Mouse (Mus musculus): ENCODE measurements around the gene Zfp235.

Zfp235 gene

DNA sequence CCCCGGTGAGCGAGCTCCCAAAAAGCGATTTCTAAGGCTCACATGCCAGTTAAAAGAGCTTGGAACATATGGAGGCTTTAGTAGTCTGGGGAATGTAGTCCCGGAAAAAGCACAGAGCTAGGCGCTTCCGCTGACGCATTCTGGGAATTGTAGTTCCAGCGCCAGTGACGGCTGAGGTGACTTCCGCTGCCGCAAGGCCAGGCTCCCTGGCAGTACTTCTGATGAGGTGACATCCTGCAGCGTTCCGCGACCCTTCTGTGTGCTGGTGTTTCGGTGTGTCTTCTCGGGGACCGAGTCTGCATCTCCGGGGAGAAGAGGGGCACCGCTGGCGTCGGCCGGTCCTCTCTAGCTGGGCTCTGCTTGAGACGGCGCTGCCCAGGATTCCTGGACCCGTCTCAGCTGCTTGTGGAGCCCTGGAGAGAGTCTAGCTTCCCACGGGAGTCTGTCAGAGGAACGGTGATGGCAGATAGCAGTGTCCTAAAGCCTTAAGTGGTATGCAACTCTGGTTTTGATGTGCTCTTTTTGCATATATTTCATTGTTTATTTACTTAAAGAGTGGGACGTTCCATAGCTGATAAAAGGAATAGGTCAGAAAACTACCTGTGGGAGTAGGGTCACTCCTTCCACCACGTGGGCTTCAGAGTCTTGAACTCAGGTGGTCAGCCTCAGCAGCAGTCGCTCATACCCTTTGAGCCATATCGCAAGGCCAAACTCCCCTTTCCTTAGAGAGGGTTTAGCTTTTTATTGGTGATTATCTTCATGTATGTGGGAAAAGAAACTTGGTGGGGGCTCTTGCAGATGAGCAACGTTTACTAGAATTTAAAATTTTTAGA is at the start of gene Zfp235:
Gene Zfp235 (plus strand): TSS at position 174 of the 833 bp plus-strand sequence.
- DNase-seq (ENCODE audit: low spot score in 2 of 2) = peak; percentile 82

DNA sequence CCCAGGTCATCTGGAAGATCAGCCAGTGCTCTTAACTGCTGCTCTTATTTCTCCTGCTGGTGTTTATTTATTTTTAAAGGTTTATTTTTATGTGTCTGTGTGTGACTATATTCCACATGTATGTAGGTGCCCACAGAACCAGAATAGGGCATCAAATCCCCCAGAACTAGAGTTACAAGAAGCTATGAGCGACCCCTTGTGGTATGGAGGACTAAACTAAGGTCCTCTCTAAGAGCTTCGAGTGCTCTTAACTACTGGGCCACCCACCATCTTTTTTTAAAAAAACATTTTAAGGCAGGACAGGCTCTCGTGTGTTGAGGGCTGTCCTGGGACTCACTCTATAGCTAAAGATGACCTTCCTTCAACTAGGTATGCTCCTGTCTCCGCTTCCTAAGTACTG is 47.1 kb upstream of the Zfp235 start:
- no peak for DNase-seq (ENCODE audit: low spot score in 2 of 2)

DNA sequence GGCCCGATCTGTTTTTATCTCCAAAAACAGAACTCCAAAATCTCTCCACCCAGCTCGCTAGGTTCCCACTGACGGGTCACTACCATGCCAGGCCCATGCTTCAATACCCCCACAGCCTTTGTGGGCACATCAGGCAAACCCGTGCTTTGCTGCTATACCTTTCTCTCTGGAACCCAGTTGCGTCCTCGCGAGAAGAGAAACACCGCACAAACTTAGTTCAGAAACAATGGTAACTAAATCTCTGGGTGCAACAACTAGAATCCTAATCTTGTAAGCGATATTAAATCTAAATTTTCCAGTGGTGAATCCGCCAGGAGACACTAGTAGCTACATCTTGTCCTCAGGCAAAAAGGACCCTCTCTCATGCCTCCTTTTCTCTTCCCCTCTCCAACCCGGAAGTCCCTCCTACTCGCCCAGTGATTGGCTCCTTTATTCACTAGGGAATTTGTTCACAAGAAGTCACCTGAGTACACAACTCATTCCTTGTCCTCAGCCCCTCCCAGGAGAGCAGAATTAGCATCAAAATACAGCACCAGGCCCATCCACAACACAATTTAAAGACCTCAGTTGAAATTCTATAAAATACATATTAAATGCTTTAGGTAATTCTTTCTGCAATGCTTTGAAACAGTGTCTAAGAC is 46.4 kb upstream of the Zfp235 start:
- peak in 1 of 2 experiments; percentile 2 for DNase-seq (ENCODE audit: low spot score in 2 of 2)

- DNase-seq (ENCODE audit: low spot score in 2 of 2) = no peak
Measured at GRCm38 (mm10) chr7:24104403-24104802, 29.6 kb upstream of the Zfp235 start.

GRCm38 (mm10) chr7:24105144-24105703 is 28.7 kb upstream of the Zfp235 start:
- DNase-seq (ENCODE audit: low spot score in 2 of 2) = no peak

GRCm38 (mm10) chr7:24110839-24111238 is 23.1 kb upstream of the Zfp235 start:
- no peak for DNase-seq (ENCODE audit: low spot score in 2 of 2)

DNA sequence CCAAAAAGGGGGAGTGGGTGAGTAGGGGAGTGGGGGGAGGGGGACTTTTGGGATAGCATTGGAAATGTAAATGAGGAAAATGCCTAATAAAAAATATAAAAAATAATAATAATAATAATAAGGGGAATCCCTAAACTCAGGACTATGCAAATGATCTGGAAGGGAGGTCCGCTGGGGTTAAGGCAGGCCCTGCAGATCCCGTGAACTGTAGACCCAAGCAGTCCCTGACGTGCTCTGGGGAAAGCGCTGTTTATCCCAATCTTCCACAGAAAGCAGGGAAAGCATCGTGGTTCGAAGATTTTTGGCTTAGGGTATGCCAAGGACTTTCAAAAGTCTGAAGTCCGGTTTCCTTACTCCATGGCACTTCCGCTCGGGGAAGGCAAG is 22.2 kb upstream of the Zfp235 start:
- DNase-seq (ENCODE audit: low spot score in 2 of 2) = no peak

GRCm38 (mm10) chr7:24112156-24112856 is 21.7 kb upstream of the Zfp235 start, which contains the start of gene Zfp112:
Gene Zfp112, plus strand, starts transcription at chr7:24112314.
- no peak for DNase-seq (ENCODE audit: low spot score in 2 of 2)

DNA sequence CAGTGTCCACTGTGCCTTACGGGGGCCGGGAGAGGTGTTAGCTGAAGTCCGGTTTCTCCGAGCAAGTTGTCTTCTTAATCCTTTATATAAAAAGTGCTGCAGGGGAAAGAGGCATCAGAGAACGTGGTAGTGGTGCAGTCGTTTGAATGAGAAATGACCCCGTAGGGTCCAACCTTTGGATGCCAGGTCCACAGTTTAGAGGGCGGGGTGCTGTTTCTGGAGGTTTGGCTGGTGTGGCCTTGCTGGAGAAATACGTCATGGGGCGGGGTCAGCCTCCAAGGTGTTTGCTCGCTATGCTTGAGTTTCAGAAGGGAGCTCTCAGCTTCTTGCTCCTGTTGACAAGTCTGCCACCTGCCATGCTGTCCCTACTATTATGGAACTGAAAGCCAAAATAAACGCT is 21.0 kb upstream of the Zfp235 start:
- no peak for DNase-seq (ENCODE audit: low spot score in 2 of 2)

DNA sequence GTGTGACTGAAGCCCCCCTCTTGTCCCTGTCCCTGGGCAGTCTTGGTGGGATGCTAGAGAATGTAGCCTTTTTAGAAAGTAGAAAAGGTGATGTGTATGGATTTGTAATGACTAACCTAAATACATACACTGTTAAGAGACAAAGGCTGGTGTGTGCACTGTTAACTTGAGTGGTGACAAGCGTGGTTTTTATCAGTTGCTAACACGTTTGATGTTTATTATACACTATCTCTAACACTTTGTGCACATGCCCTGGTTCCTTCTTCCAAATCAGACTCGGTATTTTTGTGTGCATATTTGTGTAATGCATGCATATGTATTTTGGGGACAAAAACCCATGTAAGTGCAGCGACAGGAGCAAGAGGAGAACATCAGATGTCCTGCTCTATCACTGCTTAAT is 17.3 kb upstream of the Zfp235 start:
- no peak for DNase-seq (ENCODE audit: low spot score in 2 of 2)

- DNase-seq (ENCODE audit: low spot score in 2 of 2) = no peak
Measured at GRCm38 (mm10) chr7:24133425-24133995, 459 bp upstream of the Zfp235 start.

DNA sequence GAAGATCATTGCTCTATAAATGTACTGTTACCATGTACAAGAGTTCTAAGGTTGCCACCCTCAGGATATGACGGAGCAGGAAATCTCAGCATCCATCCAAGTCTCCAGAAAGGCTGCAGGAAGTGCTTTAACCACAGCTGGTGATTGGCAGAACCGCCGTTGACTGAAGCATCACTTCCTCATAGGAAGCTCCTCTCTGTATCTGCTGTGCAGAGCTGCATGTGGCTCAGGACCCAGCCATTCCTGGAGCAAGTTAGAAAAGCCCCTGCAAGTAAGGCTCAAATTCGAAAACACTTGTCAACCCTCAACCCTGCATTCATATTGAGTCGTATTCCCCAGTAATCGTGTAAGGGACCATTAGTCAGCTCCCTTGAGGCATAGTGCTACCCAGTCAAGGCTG is 8.6 kb downstream of the Zfp235 start:
- DNase-seq (ENCODE audit: low spot score in 2 of 2) = no peak

- no peak for DNase-seq (ENCODE audit: low spot score in 2 of 2)
Measured at GRCm38 (mm10) chr7:24153272-24153671, 19.3 kb downstream of the Zfp235 start.

- no peak for DNase-seq (ENCODE audit: low spot score in 2 of 2)
Measured at GRCm38 (mm10) chr7:24172191-24172590, 38.2 kb downstream of the Zfp235 start.

- DNase-seq (ENCODE audit: low spot score in 2 of 2) = peak; percentile 8 to 19
Measured at GRCm38 (mm10) chr7:24174618-24175336, 40.8 kb downstream of the Zfp235 start, which contains the start of gene Zfp114. Gene Zfp114, plus strand, starts transcription at chr7:24175060.

DNA sequence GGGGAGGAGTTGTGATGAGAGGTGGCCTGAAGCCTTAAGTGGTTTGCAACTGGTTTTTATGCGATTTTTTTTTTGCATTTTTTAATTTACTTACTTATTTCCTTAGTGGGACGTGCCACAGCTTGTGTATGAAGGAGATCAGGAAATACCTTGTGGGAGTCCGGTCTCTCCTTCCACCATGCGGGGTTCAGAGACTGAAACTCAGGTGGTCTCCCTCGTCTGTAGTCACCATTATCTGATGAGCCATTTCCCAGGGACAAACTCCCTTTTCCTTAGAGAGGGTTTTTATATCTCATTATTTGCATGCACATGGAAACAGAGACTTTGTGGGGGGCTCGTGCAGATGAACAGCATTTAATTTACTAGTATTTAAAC is 41.4 kb downstream of the Zfp235 start:
- no peak for DNase-seq (ENCODE audit: low spot score in 2 of 2)

- DNase-seq (ENCODE audit: low spot score in 2 of 2) = no peak
Measured at GRCm38 (mm10) chr7:24187611-24188010, 53.6 kb downstream of the Zfp235 start.

- no peak for DNase-seq (ENCODE audit: low spot score in 2 of 2)
Measured at GRCm38 (mm10) chr7:24188901-24189570, 55.1 kb downstream of the Zfp235 start.

DNA sequence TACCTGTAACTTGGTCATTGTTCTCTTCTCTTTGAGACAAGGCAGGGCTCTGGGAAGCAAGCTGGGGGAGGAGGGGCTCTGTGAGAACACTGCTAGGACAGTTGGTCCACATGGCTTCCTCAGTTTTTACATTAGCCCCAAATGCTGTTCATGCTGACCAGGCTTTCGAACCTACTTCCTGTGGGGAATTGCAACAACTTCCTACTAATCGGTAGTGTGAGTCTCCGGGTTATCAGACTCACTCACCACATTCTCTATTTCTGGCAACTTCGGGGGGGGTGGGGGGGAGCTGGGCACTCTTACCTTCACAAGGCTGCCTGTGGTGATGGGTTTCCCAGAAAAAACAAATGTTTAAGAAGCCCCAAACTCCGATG is 55.6 kb downstream of the Zfp235 start:
- DNase-seq (ENCODE audit: low spot score in 2 of 2) = no peak

DNA sequence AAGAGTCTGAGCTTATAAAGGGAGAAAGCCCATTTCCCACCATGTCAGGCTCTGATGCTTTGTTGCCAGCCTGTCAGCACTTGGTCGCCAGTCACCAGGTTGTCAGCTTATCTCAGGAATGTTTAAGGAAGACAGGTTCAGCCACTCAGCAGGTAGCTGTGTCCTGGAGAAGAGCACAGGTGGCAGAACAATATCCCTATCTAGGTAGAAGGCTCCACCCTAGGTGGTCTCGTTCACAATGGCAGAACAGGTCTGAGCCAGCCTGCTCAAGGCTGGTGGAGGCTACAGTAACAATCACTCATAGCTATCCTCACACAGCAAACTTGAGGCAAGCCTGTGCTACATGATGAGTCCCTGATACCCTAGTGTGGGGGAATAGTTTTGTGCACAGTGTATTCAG is 57.4 kb downstream of the Zfp235 start:
- DNase-seq (ENCODE audit: low spot score in 2 of 2) = no peak
